Mouse (Mus musculus): ENCODE results near the gene Wdtc1. TPM values are rescaled to one million over a fixed set of nuclear protein-coding genes. Genes with fewer than 3 reads are reported as not detected.

The Wdtc1 gene
- total and polyA plus RNA-seq, 3 experiments = 2.8 to 10.8 (median 9.6) TPM

- H3K9me3 ChIP-seq (replicated peaks; ENCODE audit: low read length) = no peaks in the 10 kb centered on the region
- dilution Hi-C loops (cut with MboI; ENCODE audit: extremely low pct_ligation_motif_present, extremely low pct_unique_long_range_greater_than_20kb, low sequenced_read_pairs) (no loop called here), in situ Hi-C loops (cut with MboI; ENCODE audit: low pct_ligation_motif_present, low pct_unique_long_range_greater_than_20kb, low sequenced_read_pairs) (no loop called here)
- H3K36me3 ChIP-seq (replicated peaks in 1 of 2; ENCODE audit: control insufficient read depth in 1 of 2, insufficient read depth in 1 of 2, low read length in 1 of 2) = no peaks in the 10 kb centered on the region
- H3K79me2 ChIP-seq (replicated peaks; ENCODE audit: control insufficient read depth, extremely low read depth, insufficient read depth, poor library complexity, severe bottlenecking) = peaks cover 2% of the 10 kb centered on the region; the same call in 1 of the 2 replicates
- peaks cover 13% of the 10 kb centered on the region for H3K27me3 ChIP-seq (replicated peaks)
- H3K4me3 ChIP-seq (replicated peaks in 1 of 3; ENCODE audit: low read depth in 2 of 3, low read length in 2 of 3, poor library complexity in 1 of 3) = peak overlapping the region; percentile 50 to 82 (median 75)
- peaks cover 0 to 3% of the 10 kb centered on the region in 2 experiments; a peak in 2 of 4 replicates for H3K4me1 ChIP-seq (ENCODE audit: control insufficient read depth in 1 of 2, insufficient read depth in 2 of 2)
- no peak overlapping the region for H3K27ac ChIP-seq (ENCODE audit: insufficient read depth, low read depth)
- DNase-seq (ENCODE audit: extremely low read depth) = no peak
- H3K9ac ChIP-seq (ENCODE audit: insufficient read depth, low read depth) = peak overlapping the region; percentile 91
- H3K4me2 ChIP-seq (ENCODE audit: insufficient read depth, low read depth, poor library complexity, severe bottlenecking) = peak overlapping the region; percentile 37; the same call in 1 of the 2 replicates
- no peak for TF ChIP-seq NELFE (IDR thresholded peaks at IDR 0.05; ENCODE audit: low read depth, low read length)
- TF ChIP-seq ZNF384 (IDR thresholded peaks at IDR 0.05; ENCODE audit: low read depth, low read length) = peak; percentile 46
Observed at GRCm38 (mm10) chr4:133337833-133338520, 15.3 kb downstream of the Wdtc1 start.

- no peak for DNase-seq (ENCODE audit: extremely low read depth)
- Histone ChIP-seq H3K4me2 (ENCODE audit: insufficient read depth, low read depth, poor library complexity, severe bottlenecking) (no peak overlapping the region), H3K27me3 (replicated peaks) (no peaks in the 10 kb centered on the region), H3K4me3 (replicated peaks in 1 of 3; ENCODE audit: low read depth in 2 of 3, low read length in 2 of 3, poor library complexity in 1 of 3) (no peak overlapping the region), H3K27ac (ENCODE audit: insufficient read depth, low read depth) (no peak overlapping the region), H3K9ac (ENCODE audit: insufficient read depth, low read depth) (no peak overlapping the region), H3K9me3 (replicated peaks; ENCODE audit: low read length) (no peaks in the 10 kb centered on the region), H3K79me2 (replicated peaks; ENCODE audit: control insufficient read depth, extremely low read depth, insufficient read depth, poor library complexity, severe bottlenecking) (peaks cover 2% of the 10 kb centered on the region; the same call in 1 of the 2 replicates), H3K4me1 (ENCODE audit: control insufficient read depth in 1 of 2, insufficient read depth in 2 of 2) (no peaks in the 10 kb centered on the region; a peak in 1 of 4 replicates), H3K36me3 (replicated peaks in 1 of 2; ENCODE audit: control insufficient read depth in 1 of 2, insufficient read depth in 1 of 2, low read length in 1 of 2) (no peaks in the 10 kb centered on the region)
- dilution Hi-C loops (cut with MboI; ENCODE audit: extremely low pct_ligation_motif_present, extremely low pct_unique_long_range_greater_than_20kb, low sequenced_read_pairs) = no loop called here
- in situ Hi-C loops (cut with MboI; ENCODE audit: low pct_ligation_motif_present, low pct_unique_long_range_greater_than_20kb, low sequenced_read_pairs) = no loop called here
- TF ChIP-seq USF1 (IDR thresholded peaks at IDR 0.05; ENCODE audit: low read depth, low read length) = no peak
- no peak for TF ChIP-seq KAT2A (IDR thresholded peaks at IDR 0.05; ENCODE audit: insufficient replicate concordance, low read length)
- no peak for TF ChIP-seq RCOR1 (conservative IDR thresholded peaks at IDR 0.05; ENCODE audit: low read depth, low read length)
- TF ChIP-seq MYC (IDR thresholded peaks at IDR 0.05; ENCODE audit: low read depth, low read length) = no peak
- TF ChIP-seq TBP (conservative IDR thresholded peaks at IDR 0.05; ENCODE audit: low read depth, low read length) = no peak
- TF ChIP-seq ZNF384 (IDR thresholded peaks at IDR 0.05; ENCODE audit: low read depth, low read length) = no peak
- no peak for TF ChIP-seq USF2 (conservative IDR thresholded peaks at IDR 0.05; ENCODE audit: low read depth, low read length)
Observed at GRCm38 (mm10) chr4:133333306-133333705, 20.0 kb downstream of the Wdtc1 start.

- Histone ChIP-seq H3K4me2 (ENCODE audit: insufficient read depth, low read depth, poor library complexity, severe bottlenecking) (no peak overlapping the region), H3K9me3 (replicated peaks; ENCODE audit: low read length) (no peaks in the 10 kb centered on the region), H3K27ac (ENCODE audit: insufficient read depth, low read depth) (no peak overlapping the region), H3K4me1 (ENCODE audit: control insufficient read depth in 1 of 2, insufficient read depth in 2 of 2) (no peaks in the 10 kb centered on the region), H3K27me3 (replicated peaks) (no peaks in the 10 kb centered on the region), H3K79me2 (replicated peaks; ENCODE audit: control insufficient read depth, extremely low read depth, insufficient read depth, poor library complexity, severe bottlenecking) (no peaks in the 10 kb centered on the region), H3K36me3 (replicated peaks in 1 of 2; ENCODE audit: control insufficient read depth in 1 of 2, insufficient read depth in 1 of 2, low read length in 1 of 2) (no peaks in the 10 kb centered on the region), H3K9ac (ENCODE audit: insufficient read depth, low read depth) (no peak overlapping the region), H3K4me3 (replicated peaks in 1 of 3; ENCODE audit: low read depth in 2 of 3, low read length in 2 of 3, poor library complexity in 1 of 3) (no peak overlapping the region)
- in situ Hi-C loops (cut with MboI; ENCODE audit: low pct_ligation_motif_present, low pct_unique_long_range_greater_than_20kb, low sequenced_read_pairs) (no loop called here), dilution Hi-C loops (cut with MboI; ENCODE audit: extremely low pct_ligation_motif_present, extremely low pct_unique_long_range_greater_than_20kb, low sequenced_read_pairs) (no loop called here)
- TF ChIP-seq KAT2A (IDR thresholded peaks at IDR 0.05; ENCODE audit: insufficient replicate concordance, low read length) (no peak), MAFK (IDR thresholded peaks at IDR 0.05; ENCODE audit: insufficient replicate concordance, low read length) (no peak)
- no peak for DNase-seq (ENCODE audit: extremely low read depth)
Observed at GRCm38 (mm10) chr4:133330296-133330695, 23.0 kb downstream of the Wdtc1 start.
